Mouse (Mus musculus): ENCODE results near the gene Nalcn.
A peak's percentile ranks its signal among the peaks of the same experiment; 100 is the strongest.
"Not testable (repeated sequence)": the region's sequence is repeated elsewhere in the genome, so short reads cannot be mapped to it uniquely, and the experiment has no call there.

Nalcn gene

DNA sequence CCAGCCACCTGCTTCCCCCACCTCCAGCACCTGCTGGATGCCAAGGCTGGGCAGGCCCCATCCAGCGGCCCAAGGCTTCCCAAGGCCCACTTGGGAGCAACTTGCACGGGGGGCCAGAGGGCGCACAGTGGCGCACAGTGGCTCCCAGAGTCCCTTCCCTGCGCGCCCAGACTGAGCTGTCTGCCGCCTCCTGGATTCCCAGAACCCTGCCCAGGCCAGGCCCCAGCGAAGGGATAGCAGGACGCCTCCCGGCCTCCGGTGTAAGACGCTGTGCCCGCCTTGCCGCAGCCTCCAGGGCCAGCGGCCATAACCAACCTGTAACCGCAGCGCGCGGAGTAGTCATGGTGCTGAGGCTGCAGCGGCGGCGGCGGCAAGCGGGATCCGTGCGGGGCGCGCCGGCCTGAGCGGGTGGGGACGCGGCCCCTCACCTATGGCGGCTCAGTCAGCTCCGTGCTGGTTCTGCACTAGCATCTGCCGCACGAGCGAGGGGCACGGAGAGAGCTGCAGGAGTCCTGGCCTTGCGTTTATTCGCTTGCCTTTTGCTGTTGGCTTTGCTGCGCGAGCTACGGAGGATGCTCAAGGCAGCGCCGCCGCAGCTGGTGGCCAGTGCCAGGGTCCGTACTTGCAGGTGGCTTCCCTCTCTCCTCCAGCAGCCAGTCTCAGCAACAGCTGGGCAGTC, at the start of gene Nalcn:
Gene Nalcn (minus strand): TSS at position 644 of the 679 bp plus-strand sequence.
- DNase-seq, result no peak

DNA sequence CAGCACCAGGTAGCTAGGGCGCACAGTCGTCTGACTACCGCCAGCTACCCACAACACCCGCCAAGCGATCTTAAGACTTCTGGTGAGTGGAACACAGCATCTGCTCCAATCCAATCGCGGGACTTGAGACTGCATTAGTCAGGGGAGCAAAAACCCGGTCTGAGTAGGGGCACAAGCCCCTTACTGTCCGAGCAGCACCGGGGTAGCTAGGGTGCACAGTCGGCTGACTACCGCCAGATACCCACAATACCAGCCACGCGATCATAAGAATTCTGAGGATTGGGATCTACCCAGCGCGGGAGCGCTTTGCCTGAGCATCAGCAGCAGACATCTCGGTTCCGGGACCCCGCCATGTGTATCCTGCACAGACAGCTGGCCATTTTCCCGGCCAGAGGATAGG, 44.1 kb upstream of the Nalcn start:
- DNase-seq, result not testable (repeated sequence)

DNA sequence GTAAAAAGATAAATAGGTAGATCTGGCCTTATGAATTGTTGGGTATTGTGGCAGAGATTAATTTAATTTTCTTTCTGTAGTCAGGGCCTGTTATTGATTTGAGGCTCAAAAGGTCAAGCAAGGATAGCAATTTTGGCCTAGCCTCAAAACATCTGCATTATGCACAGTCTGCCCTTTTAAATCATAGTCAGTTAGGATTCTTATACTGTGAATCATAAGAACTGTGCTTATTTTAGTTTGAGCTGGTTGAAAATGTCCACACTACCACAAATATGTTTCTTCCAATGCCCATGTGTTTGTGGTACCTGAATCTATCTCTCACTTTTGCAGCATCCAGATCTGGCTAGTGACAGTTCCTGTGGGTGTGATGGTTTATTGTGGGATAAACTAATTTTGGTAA, 37.5 kb upstream of the Nalcn start:
- DNase-seq, result no peak

DNA sequence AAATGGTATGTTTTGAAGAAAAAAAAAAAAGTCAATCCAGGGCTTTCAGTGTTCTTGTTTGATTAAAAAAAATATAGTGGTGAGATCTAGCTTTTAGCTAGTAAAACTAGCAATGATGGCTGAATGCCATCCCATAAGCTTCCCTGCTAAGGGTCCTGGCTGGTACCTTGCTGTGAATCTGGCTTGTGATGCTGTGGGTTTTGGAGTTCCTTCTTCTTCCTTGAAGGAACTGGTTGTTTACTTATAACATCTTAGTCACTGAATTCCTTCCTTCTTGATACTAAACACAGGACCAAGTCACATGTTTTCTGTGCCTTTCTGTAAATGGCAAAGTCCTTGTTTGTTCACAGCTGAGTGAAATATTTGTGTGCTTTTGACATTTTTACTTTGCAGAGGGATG, 36.3 kb upstream of the Nalcn start:
- DNase-seq, result no peak

DNA sequence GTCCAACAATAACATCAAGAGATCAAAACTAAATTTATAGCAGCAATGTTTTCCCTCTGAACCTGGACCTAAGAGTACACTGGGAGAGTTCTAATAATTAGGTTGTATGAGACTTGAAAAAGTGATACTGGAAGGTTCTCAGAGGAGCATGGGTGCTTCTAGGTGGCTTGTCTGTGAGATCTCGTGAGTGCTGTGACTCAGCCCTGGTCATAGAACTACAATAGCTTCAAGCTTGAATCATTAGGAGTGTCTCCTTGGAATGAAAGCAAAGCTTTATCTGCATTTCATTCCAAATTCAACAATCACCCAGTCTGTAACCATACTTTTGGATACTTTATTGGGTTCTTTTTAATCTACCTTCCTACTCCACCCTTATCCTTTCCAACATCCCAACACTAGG, 35.4 kb upstream of the Nalcn start:
- no peak for DNase-seq

- DNase-seq, result peak; percentile 5 to 8
These were observed 34.1 kb upstream of the Nalcn start for GRCm38 (mm10) chr14:123661091-123661491.

GRCm38 (mm10) chr14:123659921-123660385, 33.0 kb upstream of the Nalcn start, which contains the start of gene Itgbl1:
Gene Itgbl1, plus strand, starts transcription at chr14:123659971.
- DNase-seq, result no peak

DNA sequence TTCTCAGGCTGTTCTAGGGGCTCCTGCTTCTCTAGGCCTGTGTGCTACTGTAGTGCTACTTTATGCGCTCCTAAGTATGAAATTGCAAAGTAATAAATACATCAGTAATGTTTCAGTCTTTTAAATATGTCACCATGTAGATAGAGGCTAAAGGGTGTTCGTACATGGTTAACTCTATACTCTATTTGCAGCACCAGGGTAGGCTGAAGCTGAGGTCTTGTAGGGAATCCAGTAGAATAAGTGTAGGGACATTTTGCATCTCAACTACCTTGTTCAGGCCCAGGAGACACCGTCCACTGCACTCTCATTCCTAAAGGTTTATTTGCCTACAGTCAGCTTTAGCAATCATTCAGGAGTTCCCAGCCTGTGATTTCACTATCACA, 227 bp upstream of the Nalcn start:
- DNase-seq, result no peak

DNA sequence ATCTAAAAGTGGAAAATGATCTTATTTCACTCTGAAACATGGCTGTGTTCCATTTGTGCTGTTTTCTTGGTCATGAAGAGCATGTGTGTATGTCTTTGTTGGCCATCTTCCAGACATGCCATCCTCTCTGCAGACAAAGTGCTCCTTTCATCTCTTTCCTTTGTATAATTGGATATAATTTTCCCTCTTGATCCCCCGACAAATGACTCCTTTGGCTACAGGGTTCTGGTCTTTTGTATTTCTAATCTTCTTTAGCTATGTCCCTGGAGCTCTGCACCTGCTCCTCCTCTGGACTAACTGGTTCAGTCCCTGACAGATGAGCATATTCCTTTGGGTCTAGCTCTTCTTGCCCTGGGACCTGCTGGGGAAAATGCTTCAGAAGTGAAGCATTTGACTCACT, 4.0 kb downstream of the Nalcn start:
- DNase-seq, result no peak

DNA sequence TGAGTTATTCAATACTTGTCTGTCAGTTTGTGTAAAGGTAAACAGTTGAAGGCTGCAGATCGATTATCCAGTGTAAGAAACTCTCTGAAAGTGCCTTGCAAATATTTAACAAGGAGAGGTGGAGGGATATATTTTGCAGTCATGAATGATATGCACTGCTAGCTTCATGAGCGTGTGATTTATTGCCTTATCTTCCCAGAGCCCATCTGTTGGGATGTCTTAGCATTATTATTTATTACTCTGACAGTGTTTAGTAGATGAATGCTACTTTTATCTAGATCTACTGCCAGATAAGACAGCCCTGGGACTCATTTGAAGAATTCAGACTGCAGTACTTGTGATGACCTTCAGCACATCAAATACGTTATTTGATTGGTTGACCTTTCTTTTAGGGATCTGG, 31.7 kb downstream of the Nalcn start:
- DNase-seq, result no peak

- no peak for DNase-seq
These were observed 39.5 kb downstream of the Nalcn start for GRCm38 (mm10) chr14:123587412-123587811.

GRCm38 (mm10) chr14:123582433-123582832, 44.5 kb downstream of the Nalcn start:
- no peak for DNase-seq

DNA sequence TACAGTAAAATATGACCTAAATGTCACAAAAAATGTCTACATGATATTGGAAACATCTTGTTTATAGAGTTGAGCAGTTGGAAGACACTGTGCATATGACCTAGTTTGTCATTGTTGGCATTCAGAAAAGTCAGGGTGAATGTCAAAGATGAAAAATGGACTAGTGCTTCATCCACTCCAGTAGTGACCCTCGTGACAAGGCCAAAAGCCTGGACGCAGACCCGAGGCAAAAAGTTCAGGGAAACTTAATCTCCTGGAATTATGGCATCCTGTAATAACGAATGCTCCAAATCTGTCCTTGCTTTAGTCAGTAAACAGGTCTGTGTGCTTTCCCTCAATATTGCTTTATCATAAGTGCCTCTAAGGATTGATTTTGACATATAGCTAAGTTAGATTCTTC, 51.6 kb downstream of the Nalcn start:
- DNase-seq, result no peak

GRCm38 (mm10) chr14:123574936-123575335, 52.0 kb downstream of the Nalcn start:
- no peak for DNase-seq

DNA sequence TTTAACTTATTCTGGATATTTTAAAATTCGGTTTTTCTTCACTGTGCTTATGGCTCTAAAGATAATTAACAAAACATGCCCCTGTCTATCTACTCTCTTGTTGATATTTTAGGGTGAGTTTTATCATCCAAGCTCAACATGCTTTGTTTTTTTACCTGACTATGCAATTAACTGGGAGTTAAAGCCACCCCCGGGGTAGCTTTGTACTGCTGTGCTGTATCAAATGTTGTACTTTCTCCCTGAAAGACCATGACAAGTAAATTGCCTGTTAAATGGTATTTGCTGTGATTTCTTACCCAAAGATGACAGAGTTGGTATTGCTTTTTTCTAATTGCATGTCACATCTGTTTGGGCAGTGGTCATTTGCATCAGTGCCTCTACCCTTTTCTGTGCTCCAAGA, 60.3 kb downstream of the Nalcn start:
- DNase-seq, result no peak

DNA sequence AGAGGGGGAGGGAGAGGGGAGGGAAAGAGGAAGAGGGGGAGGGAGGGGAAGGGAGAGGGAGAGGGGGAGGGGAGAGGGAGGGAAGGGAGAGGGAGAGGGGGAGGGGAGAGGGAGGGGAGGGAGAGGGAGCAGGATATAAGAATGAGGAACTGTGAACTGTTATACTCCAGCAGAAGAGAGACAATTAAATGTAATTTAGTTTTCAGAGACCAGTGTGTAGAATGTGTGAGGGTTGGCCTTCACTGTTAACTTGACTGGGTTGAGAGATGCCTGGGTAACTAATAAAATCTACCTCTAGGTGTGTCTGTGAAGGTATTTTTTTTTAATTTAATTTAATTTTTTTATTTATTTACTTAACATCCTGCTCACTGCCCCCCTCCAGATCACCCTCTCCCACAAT, 71.4 kb downstream of the Nalcn start:
- DNase-seq, result no peak

DNA sequence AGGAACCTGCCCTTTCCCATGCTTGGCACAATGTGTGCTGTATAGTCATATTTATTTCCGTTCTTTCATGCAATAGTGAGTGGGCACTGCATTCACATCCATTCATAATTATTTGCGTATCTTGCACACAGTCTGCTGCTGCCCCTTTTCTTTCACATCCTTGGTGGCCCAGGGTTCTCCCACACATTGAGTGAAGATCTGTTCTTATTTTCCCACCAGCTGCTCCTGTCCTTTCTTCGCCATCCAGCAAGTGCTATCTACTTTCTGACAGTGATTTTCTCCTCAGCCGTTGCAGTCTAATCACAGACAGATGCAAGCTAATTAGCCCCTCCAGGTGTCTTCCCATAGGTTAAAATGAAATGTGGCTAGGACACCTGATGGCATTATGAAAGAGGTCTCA, 72.0 kb downstream of the Nalcn start:
- DNase-seq, result no peak

GRCm38 (mm10) chr14:123542362-123542761, 84.6 kb downstream of the Nalcn start:
- DNase-seq, result no peak

GRCm38 (mm10) chr14:123535636-123536035, 91.3 kb downstream of the Nalcn start:
- DNase-seq, result no peak

GRCm38 (mm10) chr14:123533000-123533399, 93.9 kb downstream of the Nalcn start:
- no peak for DNase-seq

DNA sequence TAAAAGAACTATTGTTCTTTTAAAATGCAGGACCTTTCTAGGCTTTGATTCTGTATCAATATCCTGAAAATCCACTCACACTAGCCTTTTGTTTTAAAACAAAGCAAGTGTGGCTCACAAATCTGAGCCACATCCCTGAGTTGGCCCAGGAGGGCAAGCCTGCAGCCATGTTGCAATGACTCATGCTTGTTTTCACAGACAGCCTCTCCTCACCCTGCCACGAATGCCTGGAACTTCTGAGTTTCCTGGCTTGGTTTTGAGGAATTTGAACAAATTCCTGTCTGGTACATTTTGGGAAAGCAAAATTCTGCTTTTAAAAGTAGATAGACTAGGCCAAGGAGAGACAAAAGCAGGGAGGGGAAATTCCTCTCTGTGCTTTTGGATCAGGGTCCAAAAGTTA, 95.7 kb downstream of the Nalcn start:
- no peak for DNase-seq

DNA sequence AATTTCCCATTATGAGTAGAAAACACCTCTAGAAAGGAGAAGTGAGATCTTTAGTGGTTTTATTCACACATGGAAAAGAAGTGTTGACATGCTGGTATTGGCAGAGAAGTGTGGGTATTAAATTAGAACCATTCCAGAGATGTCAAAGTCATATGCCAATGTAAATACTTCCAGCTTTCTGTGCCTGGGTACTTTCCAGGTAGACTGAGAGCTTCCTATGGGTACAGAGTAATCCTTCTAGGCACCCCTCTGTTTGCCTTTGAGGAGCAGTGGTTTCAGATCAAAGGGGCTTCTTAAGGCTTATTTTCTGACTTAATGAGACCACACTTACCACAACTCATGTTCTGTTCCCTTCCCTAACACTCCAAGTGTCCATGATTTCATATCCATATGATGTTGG, 97.8 kb downstream of the Nalcn start:
- no peak for DNase-seq

DNA sequence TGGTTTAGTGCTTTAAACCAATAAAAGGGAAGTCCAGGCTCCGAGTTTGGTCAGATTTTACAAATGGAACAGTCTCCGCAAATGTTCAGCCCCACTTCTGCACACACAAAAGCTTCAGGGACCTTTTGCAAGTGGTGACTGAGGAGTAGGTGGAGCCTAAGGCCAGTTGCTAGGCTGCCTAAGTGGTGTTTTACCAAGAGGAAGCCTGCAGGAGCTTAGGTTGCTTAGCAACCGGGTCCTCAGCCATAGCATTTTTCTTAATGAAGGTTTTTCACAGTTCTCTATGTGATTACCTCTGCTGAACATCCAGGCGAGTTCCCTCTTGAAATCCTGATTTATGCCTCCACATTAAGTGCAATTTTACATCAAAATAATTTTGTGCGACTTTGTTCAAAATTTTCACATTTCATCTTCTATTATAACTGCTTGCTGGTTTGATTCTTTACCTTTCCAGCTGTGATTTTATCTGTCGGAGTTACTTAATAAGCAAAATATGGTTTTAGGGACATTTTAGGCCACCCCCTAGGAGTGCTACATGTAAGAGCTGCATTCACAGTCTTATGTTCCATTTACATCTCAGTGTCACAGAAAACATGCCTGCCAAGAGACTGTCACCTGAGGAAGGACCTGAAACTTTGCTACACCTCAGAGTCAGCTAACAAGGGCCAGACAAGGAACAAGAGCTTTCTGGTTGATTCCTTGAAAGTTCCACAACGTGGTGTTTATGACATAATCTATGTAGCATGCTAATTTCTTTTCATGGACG, 113.4 kb downstream of the Nalcn start:
- no peak for DNase-seq

GRCm38 (mm10) chr14:123512923-123513322, 114.0 kb downstream of the Nalcn start:
- no peak for DNase-seq
